Mouse (Mus musculus): ENCODE data around the gene Smoc2. TPM values are rescaled to one million over a fixed set of nuclear protein-coding genes. Genes with fewer than 3 reads are reported as not detected.

Gene Smoc2
- polyA plus RNA-seq, 1 experiment from 2014 or later: 24.0 TPM

- ATAC-seq (ENCODE audit: low FRiP score, low read depth): no peak
- WGBS: 92% methylated on average over 1 of the region's 1 CpGs
- Histone ChIP-seq H3K4me2 (replicated peaks) (no peak overlapping the region), H3K27me3 (no peaks in the 10 kb centered on the region), H3K4me3 (no peak overlapping the region), H3K27ac (replicated peaks) (no peak overlapping the region), H3K9me3 (no peaks in the 10 kb centered on the region), H3K4me1 (no peaks in the 10 kb centered on the region), H3K36me3 (no peaks in the 10 kb centered on the region), H3K9ac (replicated peaks) (no peak overlapping the region)
Measured at GRCm38 (mm10) chr17:14361511-14361910, 82.2 kb downstream of the Smoc2 start.

GRCm38 (mm10) chr17:14370476-14370875 lies 91.2 kb downstream of the Smoc2 start:
- Histone ChIP-seq H3K27me3 (no peaks in the 10 kb centered on the region; the same call in 1 of the 2 replicates), H3K4me1 (peaks cover 10% of the 10 kb centered on the region; the same call in 1 of the 2 replicates), H3K36me3 (no peaks in the 10 kb centered on the region), H3K4me2 (replicated peaks) (no peak overlapping the region), H3K4me3 (no peak overlapping the region), H3K27ac (replicated peaks) (no peak overlapping the region), H3K9me3 (no peaks in the 10 kb centered on the region), H3K9ac (replicated peaks) (no peak overlapping the region)
- ATAC-seq (ENCODE audit: low FRiP score, low read depth): no peak
- over 99% methylated on average over 5 of the region's 5 CpGs for WGBS

GRCm38 (mm10) chr17:14371606-14372005 lies 92.3 kb downstream of the Smoc2 start:
- Histone ChIP-seq H3K4me1 (peaks cover 10% of the 10 kb centered on the region; the same call in 1 of the 2 replicates), H3K9ac (replicated peaks) (no peak overlapping the region), H3K4me2 (replicated peaks) (no peak overlapping the region), H3K27ac (replicated peaks) (no peak overlapping the region), H3K4me3 (no peak overlapping the region), H3K36me3 (no peaks in the 10 kb centered on the region), H3K27me3 (no peaks in the 10 kb centered on the region; the same call in 1 of the 2 replicates), H3K9me3 (no peaks in the 10 kb centered on the region)
- 74% methylated on average over 6 of the region's 6 CpGs for whole genome bisulfite sequencing
- no peak for ATAC-seq (ENCODE audit: low FRiP score, low read depth)

- ATAC-seq (ENCODE audit: low FRiP score, low read depth): peak; percentile 79
- no peak overlapping the region for H3K4me3 ChIP-seq
- no peak overlapping the region for H3K9ac ChIP-seq (replicated peaks)
- H3K27me3 ChIP-seq: no peaks in the 10 kb centered on the region; the same call in 1 of the 2 replicates
- no peaks in the 10 kb centered on the region for H3K36me3 ChIP-seq
- no peaks in the 10 kb centered on the region for H3K9me3 ChIP-seq
- H3K4me1 ChIP-seq: peaks cover 10% of the 10 kb centered on the region; the same call in 1 of the 2 replicates
- H3K4me2 ChIP-seq (replicated peaks): peak overlapping the region; percentile 5; the same call in 1 of the 2 replicates
- WGBS: 63% methylated on average over 25 of the region's 25 CpGs
- 0 out of 2 replicates have a peak overlapping the region, but pooled peaks have one; percentile 35 for H3K27ac ChIP-seq (replicated peaks)
Measured at GRCm38 (mm10) chr17:14372324-14373145, 93.2 kb downstream of the Smoc2 start.

GRCm38 (mm10) chr17:14378692-14379446 lies 99.6 kb downstream of the Smoc2 start:
- Histone ChIP-seq H3K4me1 (no peaks in the 10 kb centered on the region), H3K4me3 (no peak overlapping the region), H3K27me3 (no peaks in the 10 kb centered on the region; the same call in 1 of the 2 replicates), H3K9ac (replicated peaks) (no peak overlapping the region), H3K4me2 (replicated peaks) (no peak overlapping the region), H3K27ac (replicated peaks) (no peak overlapping the region), H3K9me3 (no peaks in the 10 kb centered on the region), H3K36me3 (no peaks in the 10 kb centered on the region)
- WGBS: 79% methylated on average over 17 of the region's 17 CpGs
- no peak for ATAC-seq (ENCODE audit: low FRiP score, low read depth)

GRCm38 (mm10) chr17:14379518-14379917 lies 100.2 kb downstream of the Smoc2 start:
- no peak overlapping the region for H3K9ac ChIP-seq (replicated peaks)
- H3K4me3 ChIP-seq: no peak overlapping the region
- H3K4me2 ChIP-seq (replicated peaks): no peak overlapping the region
- no peaks in the 10 kb centered on the region for H3K4me1 ChIP-seq
- H3K27ac ChIP-seq (replicated peaks): no peak overlapping the region
- H3K9me3 ChIP-seq: no peaks in the 10 kb centered on the region
- ATAC-seq (ENCODE audit: low FRiP score, low read depth): no peak
- H3K36me3 ChIP-seq: no peaks in the 10 kb centered on the region
- 90% methylated on average over 2 of the region's 2 CpGs for WGBS
- no peaks in the 10 kb centered on the region; the same call in 1 of the 2 replicates for H3K27me3 ChIP-seq

- Histone ChIP-seq H3K27ac (replicated peaks) (no peak overlapping the region), H3K36me3 (no peaks in the 10 kb centered on the region), H3K9me3 (no peaks in the 10 kb centered on the region), H3K27me3 (no peaks in the 10 kb centered on the region; the same call in 1 of the 2 replicates), H3K4me3 (no peak overlapping the region), H3K4me1 (no peaks in the 10 kb centered on the region), H3K4me2 (replicated peaks) (no peak overlapping the region), H3K9ac (replicated peaks) (no peak overlapping the region)
- ATAC-seq (ENCODE audit: low FRiP score, low read depth): no peak
- 89% methylated on average over 3 of the region's 3 CpGs for WGBS
Measured at GRCm38 (mm10) chr17:14379966-14380365, 100.7 kb downstream of the Smoc2 start.

GRCm38 (mm10) chr17:14380526-14380925 lies 101.2 kb downstream of the Smoc2 start:
- Histone ChIP-seq H3K4me3 (no peak overlapping the region), H3K27ac (replicated peaks) (no peak overlapping the region), H3K4me1 (no peaks in the 10 kb centered on the region), H3K36me3 (no peaks in the 10 kb centered on the region), H3K9ac (replicated peaks) (no peak overlapping the region), H3K4me2 (replicated peaks) (no peak overlapping the region), H3K9me3 (no peaks in the 10 kb centered on the region), H3K27me3 (no peaks in the 10 kb centered on the region; the same call in 1 of the 2 replicates)
- no peak for ATAC-seq (ENCODE audit: low FRiP score, low read depth)
- 88% methylated on average over 12 of the region's 12 CpGs for WGBS

- 64% methylated on average over 7 of the region's 7 CpGs for WGBS
- Histone ChIP-seq H3K27ac (replicated peaks) (no peak overlapping the region), H3K9me3 (no peaks in the 10 kb centered on the region), H3K9ac (replicated peaks) (no peak overlapping the region), H3K4me2 (replicated peaks) (no peak overlapping the region), H3K36me3 (no peaks in the 10 kb centered on the region), H3K4me3 (no peak overlapping the region), H3K27me3 (no peaks in the 10 kb centered on the region; the same call in 1 of the 2 replicates), H3K4me1 (no peaks in the 10 kb centered on the region)
- ATAC-seq (ENCODE audit: low FRiP score, low read depth): no peak
Measured at GRCm38 (mm10) chr17:14381482-14381881, 102.2 kb downstream of the Smoc2 start.

GRCm38 (mm10) chr17:14383981-14384380 lies 104.7 kb downstream of the Smoc2 start:
- Histone ChIP-seq H3K4me3 (no peak overlapping the region), H3K4me2 (replicated peaks) (no peak overlapping the region), H3K36me3 (no peaks in the 10 kb centered on the region), H3K9me3 (no peaks in the 10 kb centered on the region), H3K4me1 (no peaks in the 10 kb centered on the region), H3K27ac (replicated peaks) (no peak overlapping the region), H3K27me3 (no peaks in the 10 kb centered on the region), H3K9ac (replicated peaks) (no peak overlapping the region)
- ATAC-seq (ENCODE audit: low FRiP score, low read depth): no peak
- 88% methylated on average over 4 of the region's 4 CpGs for WGBS

- WGBS: 91% methylated on average over 6 of the region's 6 CpGs
- no peak for ATAC-seq (ENCODE audit: low FRiP score, low read depth)
- no peaks in the 10 kb centered on the region for H3K36me3 ChIP-seq
Measured at GRCm38 (mm10) chr17:14384980-14385379, 105.7 kb downstream of the Smoc2 start.

GRCm38 (mm10) chr17:14387261-14387660 lies 108.0 kb downstream of the Smoc2 start:
- WGBS: 58% methylated on average over 6 of the region's 6 CpGs
- no peak for ATAC-seq (ENCODE audit: low FRiP score, low read depth)

More at GRCm38 (mm10) chr17:14384980-14385379, 105.7 kb downstream of the Smoc2 start:
- Histone ChIP-seq H3K27me3 (no peaks in the 10 kb centered on the region), H3K4me1 (no peaks in the 10 kb centered on the region), H3K4me2 (replicated peaks) (no peak overlapping the region), H3K9ac (replicated peaks) (no peak overlapping the region), H3K9me3 (no peaks in the 10 kb centered on the region), H3K4me3 (no peak overlapping the region), H3K27ac (replicated peaks) (no peak overlapping the region)

More at GRCm38 (mm10) chr17:14387261-14387660, 108.0 kb downstream of the Smoc2 start:
- H3K9me3 ChIP-seq: no peaks in the 10 kb centered on the region
- H3K27ac ChIP-seq (replicated peaks): no peak overlapping the region
- no peak overlapping the region for H3K4me3 ChIP-seq
- no peaks in the 10 kb centered on the region for H3K27me3 ChIP-seq
- no peaks in the 10 kb centered on the region for H3K4me1 ChIP-seq
- H3K36me3 ChIP-seq: no peaks in the 10 kb centered on the region
- no peak overlapping the region for H3K9ac ChIP-seq (replicated peaks)
- H3K4me2 ChIP-seq (replicated peaks): no peak overlapping the region
